Mouse (Mus musculus) bone marrow, adult 2 months (tissue): ENCODE data around the gene Pxdn.

Experiments used
- CTCF ChIP-seq: fragments of 200-500 bp; IDR thresholded peaks from 2 replicates; pipeline ENCODE4 v1.5.1; 2011; ENCODE audit warnings: low read length, control low read depth; ENCODE audit not compliant: control insufficient read depth, insufficient read depth
- POLR2A ChIP-seq: fragments of 200-500 bp; IDR thresholded peaks from 2 replicates; pipeline ENCODE4 v1.6.1; 2011; ENCODE audit warnings: low read depth, mild to moderate bottlenecking, control low read depth, low read length, borderline replicate concordance; ENCODE audit not compliant: control insufficient read depth

DNA sequence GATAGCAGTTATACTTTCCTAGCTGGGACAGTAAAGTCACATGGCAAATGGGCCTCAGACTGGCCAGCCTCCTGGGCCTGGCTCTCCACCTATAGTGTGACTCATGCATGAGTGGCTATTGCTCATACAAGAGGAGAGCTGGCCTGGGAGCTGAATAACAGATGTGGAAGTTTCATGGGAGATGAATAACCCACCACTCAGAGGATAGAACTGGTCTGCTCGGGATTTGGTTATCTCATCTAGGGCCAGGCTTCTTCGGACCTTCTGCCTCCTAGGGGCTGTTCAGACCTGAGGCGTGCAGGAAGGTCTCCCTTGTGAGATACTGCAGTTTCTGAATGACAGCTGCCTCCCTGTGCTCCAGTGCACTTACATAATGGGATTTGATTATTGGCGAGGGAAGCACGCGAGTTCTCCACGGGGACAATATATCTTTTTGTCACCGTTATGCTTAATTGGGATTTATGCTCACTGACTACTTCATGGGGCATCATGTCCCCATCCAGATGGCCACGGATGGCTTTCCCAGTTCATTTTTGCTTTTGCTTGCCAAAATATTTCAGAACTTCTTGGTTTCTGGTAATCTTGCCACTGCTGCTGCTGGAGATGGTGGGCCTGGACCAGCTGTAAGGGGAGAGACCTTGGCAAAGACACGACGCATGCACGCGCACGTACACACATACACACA is 66.4 kb downstream of the Pxdn start:
- TF ChIP-seq POLR2A (no peak), CTCF (no peak)
